Mouse (Mus musculus) right cerebral cortex, postnatal 36 days (tissue): ENCODE measurements around the gene Tlx2.
A peak's percentile ranks its signal among the peaks of the same experiment; 100 is the strongest.

ENCODE experiments used
- DNase-seq, 2 experiments: peaks; one replicate each; pipeline ENCODE4 v3.0.0; 2022; ENCODE audit warnings: low spot score in 2 of 2, mixed read lengths in 1 of 2

Gene Tlx2

DNA sequence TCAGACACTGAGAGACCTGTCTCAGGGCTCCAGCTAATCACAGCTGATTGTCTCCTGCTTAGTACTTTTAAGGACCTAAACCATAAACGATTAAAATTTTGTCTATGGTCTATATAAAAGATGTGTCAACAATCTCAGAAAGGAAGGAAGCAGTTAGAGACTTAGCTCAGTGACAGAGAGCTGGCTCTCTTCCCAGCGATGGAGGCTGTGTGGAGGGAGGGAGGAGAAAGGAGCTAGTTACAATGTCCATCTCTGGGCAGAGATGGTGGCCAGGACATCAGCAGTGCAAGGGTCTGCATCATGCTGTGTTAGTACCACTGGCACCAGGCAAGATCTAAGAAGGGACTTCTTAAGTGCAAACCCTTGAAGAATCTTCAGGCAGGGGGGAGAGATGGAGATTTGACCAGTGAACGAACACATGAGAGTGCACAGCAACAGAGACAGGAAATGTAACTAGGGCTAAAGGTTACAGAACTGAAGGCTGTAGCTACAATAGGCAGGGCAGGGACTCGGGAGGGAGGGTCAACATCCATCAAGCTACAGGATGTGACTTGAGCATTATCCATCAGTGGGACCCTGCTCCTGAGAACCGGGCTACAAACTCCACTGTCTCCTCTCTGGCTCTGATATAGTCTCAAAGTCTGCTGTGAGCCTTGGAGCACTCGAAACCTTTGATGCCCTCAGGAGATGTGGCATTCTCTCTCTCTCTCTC lies 22.5 kb upstream of the Tlx2 start:
- no peak for DNase-seq

DNA sequence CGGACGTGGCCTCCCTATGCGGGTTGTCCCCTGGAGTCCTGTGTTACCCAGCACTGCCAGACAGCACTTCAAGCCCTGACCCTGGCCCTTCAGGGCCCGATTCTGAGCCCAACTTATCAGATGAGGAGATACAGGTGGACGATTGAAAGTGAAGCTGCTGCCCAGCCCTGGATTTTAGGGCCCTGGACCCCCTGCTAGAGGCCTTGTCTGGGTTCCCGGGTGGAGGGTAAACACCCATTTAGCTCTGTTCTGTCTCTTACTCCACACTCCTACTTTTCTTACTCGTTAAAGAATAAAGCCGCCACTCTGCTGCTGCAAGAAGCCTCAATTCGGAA lies 17.8 kb upstream of the Tlx2 start:
- DNase-seq: no peak

DNA sequence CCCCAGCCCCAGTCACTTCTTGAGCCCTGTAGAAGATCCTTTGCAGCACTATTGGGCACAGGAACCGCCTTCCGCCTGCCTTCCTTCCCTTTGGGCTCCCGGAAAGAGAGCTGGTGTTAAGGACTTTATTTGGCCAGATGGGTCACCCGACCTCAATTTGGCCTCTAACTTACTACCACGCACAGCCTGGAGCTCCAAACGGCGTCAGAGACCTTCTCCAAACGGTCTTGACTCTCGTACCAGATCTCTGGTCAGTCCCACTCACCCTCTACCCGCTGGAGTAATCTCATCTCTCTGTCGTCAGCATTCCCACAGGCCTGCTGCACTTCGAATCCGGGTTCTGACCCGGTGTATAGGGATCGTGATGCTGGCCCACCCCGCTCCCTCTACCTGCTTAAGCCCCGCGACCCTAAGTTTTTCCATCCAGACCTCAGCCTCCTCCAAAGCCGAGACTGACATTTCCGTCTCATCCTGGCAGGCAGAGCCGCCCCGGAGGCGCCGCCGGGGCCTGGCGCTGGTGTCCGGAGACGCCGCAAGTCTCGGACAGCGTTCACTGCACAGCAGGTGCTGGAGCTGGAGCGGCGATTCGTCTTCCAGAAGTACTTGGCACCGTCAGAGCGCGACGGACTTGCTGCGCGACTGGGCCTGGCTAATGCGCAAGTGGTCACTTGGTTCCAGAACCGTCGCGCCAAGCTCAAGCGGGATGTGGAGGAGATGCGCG lies 17.3 kb upstream of the Tlx2 start:
- DNase-seq: no peak

DNA sequence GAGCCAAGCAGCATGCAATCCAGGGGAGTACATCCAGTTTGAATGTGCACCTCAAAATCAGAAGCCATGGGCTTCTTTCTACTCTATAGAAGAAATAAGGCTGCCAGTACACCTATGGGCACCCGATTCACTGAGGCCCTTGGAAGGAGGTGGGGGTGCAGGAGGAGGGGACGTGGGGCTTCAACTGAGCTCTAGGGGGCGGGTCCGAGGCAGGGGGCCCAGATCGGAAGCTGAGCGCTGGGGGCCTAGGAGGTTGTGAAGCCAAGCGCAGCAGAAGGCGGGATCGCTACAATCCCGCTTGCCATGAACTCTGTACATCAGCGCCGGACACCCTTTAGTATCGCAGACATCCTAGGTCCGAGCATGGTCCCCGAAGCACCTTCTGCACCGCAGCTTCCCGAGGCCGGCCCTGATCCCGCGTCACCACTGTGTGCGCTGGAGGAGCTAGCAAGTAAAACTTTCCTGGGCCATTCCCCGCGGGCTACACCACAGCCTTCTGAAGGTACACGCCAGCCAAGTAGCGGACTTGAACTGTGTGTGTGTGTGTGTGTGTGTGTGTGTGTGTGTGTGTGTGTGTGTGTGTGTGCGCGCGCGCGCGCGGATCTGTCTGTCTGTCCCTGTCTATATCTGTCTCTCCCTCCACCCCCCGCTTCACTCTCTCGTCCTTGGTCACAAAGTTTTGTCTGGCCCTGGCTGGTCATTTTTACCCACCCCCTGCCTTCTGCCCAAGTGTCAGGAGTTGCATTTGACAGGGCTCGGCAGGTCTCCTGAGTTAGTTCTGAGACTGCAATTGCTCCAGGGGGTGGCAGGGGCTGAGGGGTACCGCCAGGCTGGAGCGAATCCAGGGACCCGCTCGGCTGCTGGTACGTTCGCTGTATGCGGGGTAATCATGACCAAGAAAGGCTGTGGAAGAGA lies 16.3 kb upstream of the Tlx2 start, which contains the start of gene Lbx2:
Lbx2 (plus strand) TSS at position 247 of the 915 bp plus-strand sequence.
- DNase-seq: no peak

DNA sequence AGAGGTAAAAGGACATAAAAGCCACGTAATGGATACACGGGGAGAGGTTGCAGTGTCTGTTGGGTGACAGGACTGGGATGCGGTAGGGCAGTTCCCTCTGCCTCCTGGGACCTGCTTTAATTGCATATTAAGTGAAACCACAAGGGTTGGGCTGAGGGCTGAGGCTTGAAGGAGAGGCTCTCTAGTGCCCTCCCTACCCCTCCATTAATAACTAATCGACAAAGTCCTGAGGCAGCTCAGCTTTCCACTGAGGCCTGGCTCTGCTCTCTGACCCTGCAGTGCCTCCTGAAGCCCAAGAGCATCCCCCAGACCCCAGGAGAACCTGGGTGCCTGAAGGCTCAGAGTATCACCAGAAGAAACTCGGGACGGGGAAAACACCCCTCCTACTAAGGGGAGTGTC lies 14.4 kb upstream of the Tlx2 start:
- no peak for DNase-seq

DNA sequence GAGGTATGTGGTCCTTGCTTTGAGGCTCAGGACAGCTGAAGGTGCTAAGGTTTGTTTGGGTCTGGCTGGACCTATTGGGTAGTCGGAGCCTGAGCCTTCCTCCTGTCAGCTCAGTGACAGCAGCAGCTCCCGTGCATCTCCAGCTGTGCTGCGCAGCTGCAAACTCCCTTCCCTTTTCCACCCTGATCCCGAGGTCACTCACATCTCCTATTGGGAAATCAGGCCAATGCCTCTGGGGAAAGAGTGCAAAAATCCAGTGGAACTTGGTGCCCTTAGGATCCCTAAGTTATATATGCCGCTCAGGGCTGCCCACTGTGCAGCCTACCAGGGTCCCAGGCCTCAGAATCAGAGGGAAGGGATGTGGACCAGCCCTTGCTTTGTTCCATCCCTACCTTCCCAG lies 13.4 kb upstream of the Tlx2 start:
- DNase-seq: no peak

DNA sequence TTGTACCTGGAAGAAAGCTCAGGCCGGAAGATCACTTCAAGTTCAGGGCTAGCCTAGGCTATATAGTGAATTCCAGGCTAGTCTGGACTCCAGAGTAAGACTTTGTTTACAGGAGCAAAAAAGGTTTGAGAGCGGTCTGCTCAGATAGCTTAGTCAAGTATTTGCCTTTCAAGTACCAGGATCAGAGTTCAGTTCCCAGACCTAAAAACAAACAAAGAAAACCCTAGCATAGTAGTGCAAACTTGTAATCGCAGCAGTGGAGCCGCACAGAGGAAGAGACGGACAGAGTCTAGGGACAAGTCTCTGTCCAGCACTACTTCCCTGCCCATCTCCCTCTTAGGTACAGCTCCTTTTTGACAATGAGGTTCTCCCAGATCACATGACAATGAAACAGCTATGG lies 10.1 kb upstream of the Tlx2 start:
- DNase-seq: no peak

DNA sequence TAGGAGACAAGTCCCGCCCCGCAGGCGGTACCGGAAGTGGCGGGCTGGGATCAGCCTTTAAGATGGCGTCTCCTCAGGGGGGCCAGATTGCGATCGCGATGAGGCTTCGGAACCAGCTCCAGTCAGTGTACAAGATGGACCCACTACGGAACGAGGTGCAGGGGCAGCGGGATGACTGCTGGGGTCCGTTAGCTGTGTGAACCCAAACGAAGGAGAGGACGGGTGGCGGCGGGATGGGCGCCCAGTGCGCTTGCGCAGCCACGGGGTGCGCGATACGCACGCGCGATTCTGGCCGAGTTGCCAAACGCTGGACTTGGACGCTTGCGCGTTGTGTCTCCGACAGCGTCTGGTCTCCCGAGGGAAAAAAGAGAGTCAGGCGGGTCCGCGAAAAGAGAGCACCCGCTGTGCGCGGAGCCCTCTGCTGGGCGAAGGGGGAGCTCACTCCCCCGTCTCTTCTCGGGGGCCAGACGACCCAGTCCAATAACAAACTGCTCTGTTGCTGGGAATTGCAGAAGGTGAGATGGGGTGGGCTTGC lies 8.3 kb upstream of the Tlx2 start:
- peak; percentile 97 to 98 for DNase-seq

DNA sequence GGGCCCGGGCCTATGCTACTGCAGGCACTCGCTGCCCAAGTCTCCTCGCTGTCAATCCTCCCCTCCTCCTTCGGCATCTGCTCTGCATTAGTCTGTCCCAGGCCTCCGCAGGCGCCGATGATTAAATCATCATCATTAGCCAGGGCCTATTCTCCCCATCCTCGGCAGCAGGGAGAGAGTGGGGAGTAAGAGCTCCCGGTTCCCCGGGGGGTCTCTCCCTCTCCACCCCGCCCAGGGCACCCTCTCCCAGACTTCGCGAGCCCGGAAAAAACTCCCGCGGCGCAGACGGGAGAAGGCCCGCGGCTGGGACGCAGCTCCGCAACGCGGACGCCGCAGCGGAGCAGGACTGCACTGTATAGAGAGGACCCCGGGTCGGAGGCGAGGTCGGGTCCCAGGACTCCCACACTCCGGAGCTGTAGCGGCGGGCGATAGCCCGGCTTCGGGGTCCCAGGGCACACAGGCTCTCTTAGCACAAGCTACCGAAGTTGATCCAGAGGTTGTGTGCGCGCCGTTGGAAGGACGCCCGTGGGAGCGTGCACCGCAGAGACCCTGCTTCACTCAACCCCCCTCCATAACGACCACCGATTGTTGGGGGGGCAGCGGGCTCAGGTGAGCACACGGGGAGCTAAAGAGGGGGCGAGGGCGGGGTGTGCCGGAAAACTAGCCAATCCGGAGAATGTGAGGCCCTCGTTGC lies 7.7 kb upstream of the Tlx2 start, which contains the start of gene Pcgf1:
Pcgf1 (plus strand) TSS at position 240 of the 694 bp plus-strand sequence.
- DNase-seq: peak in 1 of 2 experiments; percentile 16

DNA sequence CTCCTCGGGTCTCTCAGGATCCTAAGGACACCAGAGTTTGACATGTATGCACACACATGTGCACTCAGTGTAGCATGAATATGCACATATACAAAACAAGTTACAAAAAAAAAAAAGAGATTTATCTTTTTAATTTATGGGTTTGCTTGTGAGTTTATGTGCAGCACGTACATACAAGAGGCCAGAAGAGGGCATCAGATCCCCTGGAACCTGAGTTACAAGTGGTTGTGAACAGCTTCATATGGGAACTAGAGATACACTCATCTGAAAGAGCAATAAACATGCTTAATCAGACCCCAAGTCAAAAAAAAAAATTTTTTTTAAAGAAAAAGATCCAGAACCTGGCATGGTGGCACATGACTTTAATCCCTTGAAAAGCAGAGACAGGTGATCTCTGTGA lies 4.9 kb upstream of the Tlx2 start:
- DNase-seq: no peak

DNA sequence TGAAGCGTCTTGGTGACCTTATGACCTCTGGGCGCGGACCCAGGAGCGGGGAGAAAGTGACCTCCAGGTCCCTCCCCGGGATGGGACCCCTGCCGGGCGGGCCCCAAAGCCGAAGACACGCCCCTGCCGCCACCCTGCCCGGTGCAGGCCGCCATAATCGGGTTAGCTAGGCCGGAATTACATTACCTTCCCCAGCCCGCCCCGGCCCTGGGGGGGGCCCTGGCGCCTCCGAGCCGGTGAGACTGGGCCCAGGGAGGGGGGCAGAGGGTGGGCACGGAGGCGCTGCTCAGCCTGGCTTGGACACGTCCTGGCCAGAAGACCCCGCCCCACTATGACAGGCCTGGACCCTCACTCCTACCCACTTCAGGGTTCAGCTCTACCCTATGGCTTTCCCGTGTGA lies 1.1 kb upstream of the Tlx2 start:
- DNase-seq: no peak

DNA sequence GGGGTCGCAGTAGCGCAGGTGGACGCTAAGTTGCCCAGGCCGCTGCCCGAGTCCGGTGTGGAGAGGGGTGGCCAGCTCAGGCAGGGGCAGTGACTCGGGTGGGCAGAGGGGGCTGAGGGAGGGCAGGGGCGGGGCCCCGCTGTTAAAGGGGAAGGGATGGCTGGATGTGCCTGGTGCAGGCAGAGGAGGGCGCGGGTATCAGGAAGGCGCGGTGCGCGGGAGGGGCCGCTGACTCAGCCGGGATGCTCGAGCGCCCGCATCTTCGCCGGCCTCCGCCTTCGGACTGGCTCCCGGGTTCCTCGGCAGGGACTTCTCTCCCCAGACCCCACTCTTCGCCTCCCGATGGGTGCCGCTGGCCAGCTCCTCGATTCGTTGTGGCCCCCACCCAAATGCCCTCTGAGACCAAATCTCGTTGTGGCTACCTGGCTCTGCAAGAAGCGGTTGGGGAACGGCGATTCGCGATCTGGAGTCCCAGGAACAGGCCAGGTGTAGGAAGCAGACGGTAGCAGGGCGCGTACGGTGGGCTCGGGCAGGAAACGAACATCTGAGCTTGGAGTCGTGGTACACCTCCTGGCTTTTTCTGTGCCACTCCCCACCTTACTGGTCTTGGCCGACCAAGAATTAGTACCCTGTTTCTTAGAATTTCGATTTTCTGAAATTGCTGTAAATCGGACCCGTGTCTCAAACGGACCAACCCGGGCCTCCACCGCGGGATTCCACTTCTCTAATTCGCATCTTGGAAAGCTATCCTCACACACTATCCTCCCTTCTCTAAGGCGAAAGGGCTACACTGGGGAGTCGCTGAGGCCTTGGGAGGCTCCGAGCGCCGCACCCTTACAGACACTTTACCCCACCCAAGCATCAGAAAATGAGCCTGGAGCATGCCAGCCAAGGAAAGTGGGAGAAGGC lies 472 bp upstream of the Tlx2 start:
- no peak for DNase-seq

DNA sequence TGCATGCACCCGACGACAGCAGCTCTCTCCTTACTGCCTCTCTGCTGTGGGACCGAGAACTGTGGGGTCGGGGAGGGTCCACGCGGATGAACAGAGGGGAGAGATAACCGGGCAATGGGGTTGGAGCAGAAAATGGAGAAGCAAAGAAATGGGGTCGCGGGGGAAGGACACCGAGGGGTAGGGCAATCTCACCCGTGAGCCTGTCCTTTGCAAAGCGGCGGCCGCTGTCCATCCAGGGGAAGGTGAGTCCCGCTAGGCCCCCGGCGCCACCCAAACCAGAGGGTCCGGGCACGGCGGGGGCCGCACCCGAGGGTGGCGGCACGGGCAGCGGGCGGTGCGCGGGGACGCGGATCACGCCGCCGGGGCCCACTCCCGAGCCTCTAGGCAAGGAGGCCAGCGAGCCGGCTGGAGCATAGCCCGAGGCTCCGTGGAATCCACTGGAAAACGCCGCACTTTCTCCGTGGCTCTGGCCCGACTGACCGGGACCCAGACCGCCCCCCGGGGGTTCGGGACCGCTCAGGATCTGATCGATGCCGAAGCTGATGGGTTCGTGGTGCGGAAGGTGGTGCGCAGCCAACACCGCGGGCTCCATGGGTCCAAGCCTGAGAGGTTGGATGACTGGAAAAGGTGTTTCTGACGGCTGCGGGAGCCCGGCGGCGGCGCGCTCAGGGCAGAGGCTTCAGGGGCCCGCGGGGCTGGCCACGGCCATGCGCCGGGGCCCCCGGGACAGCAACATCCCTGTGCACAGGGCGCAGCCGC lies 426 bp downstream of the Tlx2 start:
- no peak for DNase-seq

DNA sequence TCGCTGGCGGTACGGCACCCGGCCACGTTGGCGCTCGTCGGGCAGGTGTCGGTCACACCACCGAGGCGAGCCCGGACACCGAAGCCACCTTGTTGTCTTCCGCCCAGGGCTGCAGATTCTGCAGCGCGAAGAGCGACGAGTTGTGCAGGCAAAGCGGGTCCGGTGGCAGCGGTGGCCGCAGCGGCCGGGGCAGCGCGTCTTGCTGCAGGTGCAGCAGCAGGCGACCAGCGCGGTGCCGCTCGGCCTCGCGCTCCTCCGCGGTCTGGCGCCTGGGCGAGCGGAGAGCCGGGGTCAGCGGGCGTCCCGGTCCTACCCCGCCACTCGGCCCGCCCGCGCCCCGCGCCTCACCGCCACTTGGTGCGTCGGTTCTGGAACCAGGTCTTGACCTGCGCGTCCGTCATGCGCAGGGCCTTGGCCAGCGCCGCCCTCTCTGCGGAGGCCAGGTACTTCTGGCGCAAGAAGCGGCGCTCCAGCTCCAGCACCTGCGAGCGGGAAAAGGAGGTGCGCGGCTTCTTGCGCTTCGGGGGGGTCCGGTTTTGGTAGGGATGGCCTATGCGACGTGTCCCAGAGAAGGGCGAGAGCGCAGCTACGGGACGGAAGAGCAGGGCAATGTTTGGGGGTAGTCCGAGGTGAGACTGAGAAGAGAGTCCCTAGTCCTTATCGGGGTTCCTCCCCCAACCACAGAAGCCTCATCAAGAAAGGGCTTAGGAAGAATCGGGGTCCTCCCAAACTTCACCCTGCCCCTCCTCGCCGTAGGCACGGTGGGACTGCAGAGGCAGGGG lies 1.2 kb downstream of the Tlx2 start:
- DNase-seq: no peak

DNA sequence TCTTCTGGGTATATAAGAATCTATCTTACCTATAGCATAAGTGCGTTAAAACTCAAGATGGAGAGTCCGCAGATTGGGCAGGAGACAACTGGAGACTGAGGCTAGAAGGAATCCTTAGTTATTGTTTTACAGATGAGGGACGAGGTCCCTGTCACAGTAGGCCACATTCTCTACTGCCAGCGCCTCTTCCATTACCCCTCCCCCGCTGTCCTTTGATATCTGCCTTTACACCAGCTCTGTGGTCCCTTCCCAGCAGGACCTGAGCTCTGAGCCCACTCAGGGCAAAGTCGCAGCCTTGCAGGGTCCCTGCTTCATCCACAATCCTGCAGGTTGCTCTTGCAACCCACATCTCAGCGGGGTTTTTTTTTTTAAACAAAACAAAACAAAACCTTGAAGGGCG lies 1.9 kb downstream of the Tlx2 start:
- no peak for DNase-seq

DNA sequence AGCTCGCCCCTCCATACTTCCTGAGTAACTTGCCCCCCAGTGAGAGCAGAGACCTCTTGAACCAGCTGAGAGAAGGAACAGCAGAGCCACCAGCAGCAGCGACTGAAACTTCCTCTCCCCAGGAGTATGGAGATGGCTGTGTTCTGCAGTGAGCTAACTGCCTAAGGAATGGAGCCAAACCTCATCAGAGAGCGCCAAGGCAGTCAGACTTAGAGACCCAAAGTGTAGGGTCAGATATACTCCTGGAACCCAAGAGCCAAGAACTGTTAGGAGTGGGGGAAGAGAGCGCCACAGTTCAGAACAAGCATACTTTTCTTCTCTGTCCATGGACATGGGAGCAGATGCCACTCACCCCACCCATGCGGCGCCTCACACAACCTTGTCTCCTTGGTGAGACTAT lies 3.7 kb downstream of the Tlx2 start:
- DNase-seq: no peak

DNA sequence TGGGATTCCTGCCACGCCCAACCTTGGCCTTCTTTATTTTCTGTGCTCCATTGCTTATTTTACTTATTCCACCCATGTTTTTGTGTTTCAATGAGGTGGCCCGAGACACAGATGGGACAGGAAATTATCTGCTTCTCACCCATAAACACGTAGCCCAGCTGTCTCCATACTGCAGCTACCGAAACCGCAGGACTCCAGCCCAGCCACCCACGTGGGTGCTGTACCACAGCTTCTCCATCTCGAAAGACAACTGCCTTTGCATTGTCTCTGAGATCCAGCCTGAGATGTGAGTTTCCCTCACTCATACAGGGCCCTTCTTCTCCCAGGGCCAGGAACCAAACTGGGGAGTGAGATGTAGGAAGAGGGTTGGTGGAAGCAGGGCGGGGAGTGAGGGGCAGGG lies 4.1 kb downstream of the Tlx2 start:
- DNase-seq: no peak

DNA sequence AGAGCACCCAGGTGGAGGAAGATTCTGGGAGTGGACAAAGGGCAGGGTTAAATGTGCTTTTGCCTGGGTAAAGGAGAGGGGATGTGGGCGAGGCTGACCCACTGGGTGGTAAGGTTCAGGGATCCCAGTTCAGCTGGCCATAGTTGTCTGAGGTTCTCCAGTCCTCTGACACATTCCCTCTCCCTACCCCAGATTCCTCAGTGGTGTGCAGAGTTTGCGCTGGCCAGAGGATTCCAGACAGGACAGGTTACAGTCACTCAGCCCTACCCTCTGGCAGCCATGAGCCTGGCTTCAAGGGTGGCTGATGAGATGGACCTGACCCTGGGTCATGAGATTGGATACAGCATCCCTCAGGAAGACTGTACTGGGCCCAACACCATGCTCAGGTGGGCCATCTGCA lies 11.4 kb downstream of the Tlx2 start:
- no peak for DNase-seq

DNA sequence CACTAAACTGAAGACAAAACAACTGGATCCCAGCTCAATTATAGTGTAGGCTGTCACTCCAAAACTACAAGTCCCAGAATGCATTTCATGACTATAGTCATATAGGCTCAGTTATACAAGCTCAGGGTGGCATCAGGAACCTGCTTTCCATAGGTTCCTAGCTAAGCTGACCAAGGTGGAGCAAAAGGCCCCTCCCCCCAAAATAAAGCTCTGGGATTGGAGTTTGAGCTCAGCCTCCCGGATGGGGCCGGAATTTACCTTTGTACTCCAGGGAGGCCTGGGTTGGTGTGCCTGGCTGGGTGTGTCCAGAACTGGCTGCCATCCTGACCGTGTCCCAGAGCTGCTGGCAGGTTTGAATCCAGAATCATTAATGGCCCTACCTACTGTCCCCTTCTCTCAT lies 12.3 kb downstream of the Tlx2 start, which contains the start of gene Dqx1:
Dqx1 (plus strand) TSS at position 55 of the 400 bp plus-strand sequence.
- DNase-seq: no peak
